Mouse (Mus musculus): ENCODE measurements around the gene Tmco5. TPM values are rescaled to one million over a fixed set of nuclear protein-coding genes. Genes with fewer than 3 reads are reported as not detected.
"Not testable (repeated sequence)": the region's sequence is repeated elsewhere in the genome, so short reads cannot be mapped to it uniquely, and the experiment has no call there.

Tmco5 gene
- polyA plus RNA-seq, 1 experiment from 2014 or later = not detected

GRCm38 (mm10) chr2:116934236-116934635, 55.7 kb downstream of the Tmco5 start:
- ATAC-seq (replicated peaks; ENCODE audit: insufficient number of reproducible peaks, low FRiP score, low TSS enrichment); H3K27ac ChIP-seq (ENCODE audit: low read depth, low read length); H3K9ac ChIP-seq (ENCODE audit: low read depth, low read length); H3K27me3 ChIP-seq (ENCODE audit: control insufficient read depth, insufficient read depth, low read length); H3K4me2 ChIP-seq; H3K9me3 ChIP-seq (replicated peaks; ENCODE audit: control insufficient read depth, low read length); H3K36me3 ChIP-seq (ENCODE audit: control insufficient read depth, insufficient read depth, low read length); H3K4me1 ChIP-seq (ENCODE audit: control insufficient read depth, insufficient read depth, low read length); H3K4me3 ChIP-seq (ENCODE audit: low read depth, low read length): not testable (repeated sequence)
- 82% methylated on average over 1 of the region's 1 CpGs for WGBS (ENCODE audit: insufficient replicate concordance)

- no peak overlapping the region for H3K9ac ChIP-seq (ENCODE audit: low read depth, low read length)
- no peak for ATAC-seq (replicated peaks; ENCODE audit: insufficient number of reproducible peaks, low FRiP score, low TSS enrichment)
- no peaks in the 10 kb centered on the region for H3K27me3 ChIP-seq (ENCODE audit: control insufficient read depth, insufficient read depth, low read length)
- H3K27ac ChIP-seq (ENCODE audit: low read depth, low read length) = no peak overlapping the region
- H3K4me1 ChIP-seq (ENCODE audit: control insufficient read depth, insufficient read depth, low read length) = 0 out of 2 replicates have a peak, but pooled peaks cover 3% of the 10 kb centered on the region
- no peaks in the 10 kb centered on the region for H3K36me3 ChIP-seq (ENCODE audit: control insufficient read depth, insufficient read depth, low read length)
- no peak overlapping the region for H3K4me2 ChIP-seq
- no peak overlapping the region for H3K4me3 ChIP-seq (ENCODE audit: low read depth, low read length)
- no peaks in the 10 kb centered on the region for H3K9me3 ChIP-seq (replicated peaks; ENCODE audit: control insufficient read depth, low read length)
Observed at GRCm38 (mm10) chr2:116934776-116935175, 56.3 kb downstream of the Tmco5 start.

DNA sequence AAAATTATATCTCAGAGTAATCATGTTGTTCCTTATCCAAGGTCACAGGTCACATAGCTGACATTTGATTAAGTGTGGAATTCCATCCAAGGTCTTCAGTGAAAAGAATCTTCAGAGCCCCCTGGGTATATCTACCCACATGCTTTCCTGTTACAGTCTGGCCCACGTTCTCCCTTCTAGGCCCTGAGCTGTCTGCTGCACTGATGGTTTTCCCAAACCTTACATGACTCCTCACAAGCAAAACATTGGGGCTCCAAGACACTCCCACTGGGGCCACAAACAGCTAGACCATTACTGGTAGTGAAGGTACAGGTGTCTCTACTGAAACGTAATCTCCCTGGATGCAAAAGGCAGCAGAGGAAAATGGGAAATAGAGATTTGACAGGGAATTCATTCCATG, 57.9 kb downstream of the Tmco5 start:
- H3K36me3 ChIP-seq (ENCODE audit: control insufficient read depth, insufficient read depth, low read length) = no peaks in the 10 kb centered on the region
- no peak overlapping the region for H3K4me3 ChIP-seq (ENCODE audit: low read depth, low read length)
- no peak overlapping the region for H3K9ac ChIP-seq (ENCODE audit: low read depth, low read length)
- no peaks in the 10 kb centered on the region for H3K9me3 ChIP-seq (replicated peaks; ENCODE audit: control insufficient read depth, low read length)
- ATAC-seq (replicated peaks; ENCODE audit: insufficient number of reproducible peaks, low FRiP score, low TSS enrichment) = no peak
- 50% methylated on average over 2 of the region's 2 CpGs for WGBS (ENCODE audit: insufficient replicate concordance)
- H3K4me1 ChIP-seq (ENCODE audit: control insufficient read depth, insufficient read depth, low read length) = 0 out of 2 replicates have a peak, but pooled peaks cover 3% of the 10 kb centered on the region
- no peak overlapping the region for H3K27ac ChIP-seq (ENCODE audit: low read depth, low read length)
- no peak overlapping the region for H3K4me2 ChIP-seq
- no peaks in the 10 kb centered on the region for H3K27me3 ChIP-seq (ENCODE audit: control insufficient read depth, insufficient read depth, low read length)

GRCm38 (mm10) chr2:116937166-116937565, 58.7 kb downstream of the Tmco5 start:
- no peak overlapping the region for H3K9ac ChIP-seq (ENCODE audit: low read depth, low read length)
- no peaks in the 10 kb centered on the region for H3K36me3 ChIP-seq (ENCODE audit: control insufficient read depth, insufficient read depth, low read length)
- no peak for ATAC-seq (replicated peaks; ENCODE audit: insufficient number of reproducible peaks, low FRiP score, low TSS enrichment)
- no peaks in the 10 kb centered on the region for H3K9me3 ChIP-seq (replicated peaks; ENCODE audit: control insufficient read depth, low read length)
- 0 out of 2 replicates have a peak, but pooled peaks cover 3% of the 10 kb centered on the region for H3K4me1 ChIP-seq (ENCODE audit: control insufficient read depth, insufficient read depth, low read length)
- H3K27ac ChIP-seq (ENCODE audit: low read depth, low read length) = no peak overlapping the region
- no peak overlapping the region for H3K4me3 ChIP-seq (ENCODE audit: low read depth, low read length)
- 90% methylated on average over 1 of the region's 1 CpGs for WGBS (ENCODE audit: insufficient replicate concordance)
- no peak overlapping the region for H3K4me2 ChIP-seq
- H3K27me3 ChIP-seq (ENCODE audit: control insufficient read depth, insufficient read depth, low read length) = no peaks in the 10 kb centered on the region

GRCm38 (mm10) chr2:116941816-116942215, 63.3 kb downstream of the Tmco5 start:
- no peak overlapping the region for H3K27ac ChIP-seq (ENCODE audit: low read depth, low read length)
- H3K9me3 ChIP-seq (replicated peaks; ENCODE audit: control insufficient read depth, low read length) = no peaks in the 10 kb centered on the region
- no peak for ATAC-seq (replicated peaks; ENCODE audit: insufficient number of reproducible peaks, low FRiP score, low TSS enrichment)
- no peak overlapping the region for H3K4me3 ChIP-seq (ENCODE audit: low read depth, low read length)
- no peak overlapping the region for H3K4me2 ChIP-seq
- WGBS (ENCODE audit: insufficient replicate concordance) = 82% methylated on average over 3 of the region's 3 CpGs
- H3K36me3 ChIP-seq (ENCODE audit: control insufficient read depth, insufficient read depth, low read length) = no peaks in the 10 kb centered on the region
- 0 out of 2 replicates have a peak, but pooled peaks cover 2% of the 10 kb centered on the region for H3K4me1 ChIP-seq (ENCODE audit: control insufficient read depth, insufficient read depth, low read length)
- H3K9ac ChIP-seq (ENCODE audit: low read depth, low read length) = no peak overlapping the region
- no peaks in the 10 kb centered on the region for H3K27me3 ChIP-seq (ENCODE audit: control insufficient read depth, insufficient read depth, low read length)

Other genes with a start within 250 kb of the Tmco5 start
- gene Spred1, start 242.7 kb downstream of the Tmco5 start, polyA plus RNA-seq (2014; fragmentation: Nextera tagmentation; extraction: Ambion mirVana) = 9.8 and 10.9 TPM in 2 replicates